Mouse (Mus musculus): ENCODE measurements at regions not wholly inside any gene's neighbourhood (a gene's known extent, or its start where the extent isn't known, plus 50 kb on each side); places are given as distances from the start of the nearest gene placed in this dataset.

DNA sequence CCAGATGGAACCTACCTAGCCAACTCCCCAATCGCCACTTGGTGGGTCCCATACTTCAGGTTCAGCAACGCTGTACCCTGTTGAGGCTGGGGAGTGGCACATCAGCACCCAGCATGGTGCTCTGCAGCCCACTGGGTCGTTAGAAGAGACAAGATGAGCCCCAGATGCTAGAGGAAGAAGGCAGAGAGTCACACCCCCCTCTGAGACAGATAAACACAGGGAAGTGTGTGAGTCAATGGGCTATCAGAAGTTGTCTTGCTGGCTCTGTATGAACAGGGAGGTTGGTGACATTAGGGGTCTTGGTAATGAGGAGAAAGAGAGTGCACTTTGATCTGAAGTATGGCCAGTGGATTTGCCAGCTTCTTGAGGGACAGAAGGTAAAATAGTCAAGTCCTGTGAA, 101.7 kb upstream of the Mki67 start:
- in situ Hi-C loops (cut with MboI) = no loop called here

GRCm38 (mm10) chr7:135818298-135818697, 102.1 kb upstream of the Mki67 start:
- in situ Hi-C loops (cut with MboI) = no loop called here

DNA sequence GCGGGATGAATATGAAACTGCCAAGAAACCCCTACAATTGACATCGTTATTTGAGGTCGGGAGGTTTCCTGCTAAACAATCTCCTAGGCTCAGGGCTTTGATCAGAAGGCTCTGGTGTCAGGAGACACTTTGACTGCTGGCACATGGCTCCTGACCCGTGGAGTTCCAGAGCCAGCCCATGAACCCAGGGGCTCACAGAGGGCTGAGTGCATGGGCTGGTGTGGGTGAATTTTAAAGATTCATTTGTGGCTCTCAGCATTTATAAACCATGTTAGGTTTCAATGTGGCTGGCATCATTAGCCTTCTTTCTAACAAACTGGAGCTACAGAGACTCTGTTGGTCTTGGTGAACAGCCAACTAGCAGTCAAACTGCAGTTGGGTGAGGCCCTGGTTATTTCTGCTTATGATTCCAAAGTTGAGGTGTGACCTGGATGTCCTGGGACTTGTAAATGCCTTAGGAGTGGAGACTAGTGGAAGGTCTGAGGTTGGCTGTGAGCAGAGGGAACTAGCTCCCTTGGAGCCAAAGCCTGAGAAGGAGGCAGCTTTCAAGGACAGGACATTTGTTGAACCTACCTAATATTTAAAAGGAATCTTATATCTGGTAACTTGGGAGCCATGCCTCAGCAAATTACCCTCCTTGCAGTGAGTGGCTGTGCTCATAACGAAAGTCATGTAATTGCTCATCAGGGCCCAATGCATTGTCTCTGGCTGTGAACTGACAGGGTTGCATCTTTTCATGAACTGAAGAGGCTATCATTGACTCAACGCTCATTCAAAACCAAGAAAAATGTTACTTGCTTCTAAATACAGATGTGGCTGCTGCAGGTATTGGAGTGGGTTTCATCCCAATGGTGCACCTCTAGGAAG, 108.0 kb upstream of the Mki67 start:
- in situ Hi-C loops (cut with MboI) = no loop called here

DNA sequence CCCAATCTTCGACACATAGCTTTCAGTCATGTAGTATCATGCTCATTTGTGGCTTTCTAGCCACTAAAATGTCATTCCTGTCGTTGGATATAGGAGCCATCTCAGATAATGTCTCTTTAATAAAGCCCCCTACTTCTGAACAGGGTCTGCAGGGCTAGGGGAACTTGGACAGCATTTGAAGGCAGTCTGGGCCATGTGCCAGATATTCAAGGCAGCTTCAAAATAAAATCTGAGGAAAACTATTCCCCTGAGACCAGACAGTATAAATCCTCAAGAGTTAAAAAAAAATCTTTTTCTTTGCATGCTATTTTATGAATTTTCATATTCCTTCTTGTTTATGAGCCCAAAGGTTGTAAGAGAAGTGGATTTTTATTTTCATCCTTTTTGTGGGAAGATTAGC, 113.1 kb upstream of the Mki67 start:
- in situ Hi-C loops (cut with MboI) = no loop called here

- in situ Hi-C loops (cut with MboI) = no loop called here
These were observed 117.3 kb upstream of the Mki67 start for GRCm38 (mm10) chr7:135833425-135833824.

DNA sequence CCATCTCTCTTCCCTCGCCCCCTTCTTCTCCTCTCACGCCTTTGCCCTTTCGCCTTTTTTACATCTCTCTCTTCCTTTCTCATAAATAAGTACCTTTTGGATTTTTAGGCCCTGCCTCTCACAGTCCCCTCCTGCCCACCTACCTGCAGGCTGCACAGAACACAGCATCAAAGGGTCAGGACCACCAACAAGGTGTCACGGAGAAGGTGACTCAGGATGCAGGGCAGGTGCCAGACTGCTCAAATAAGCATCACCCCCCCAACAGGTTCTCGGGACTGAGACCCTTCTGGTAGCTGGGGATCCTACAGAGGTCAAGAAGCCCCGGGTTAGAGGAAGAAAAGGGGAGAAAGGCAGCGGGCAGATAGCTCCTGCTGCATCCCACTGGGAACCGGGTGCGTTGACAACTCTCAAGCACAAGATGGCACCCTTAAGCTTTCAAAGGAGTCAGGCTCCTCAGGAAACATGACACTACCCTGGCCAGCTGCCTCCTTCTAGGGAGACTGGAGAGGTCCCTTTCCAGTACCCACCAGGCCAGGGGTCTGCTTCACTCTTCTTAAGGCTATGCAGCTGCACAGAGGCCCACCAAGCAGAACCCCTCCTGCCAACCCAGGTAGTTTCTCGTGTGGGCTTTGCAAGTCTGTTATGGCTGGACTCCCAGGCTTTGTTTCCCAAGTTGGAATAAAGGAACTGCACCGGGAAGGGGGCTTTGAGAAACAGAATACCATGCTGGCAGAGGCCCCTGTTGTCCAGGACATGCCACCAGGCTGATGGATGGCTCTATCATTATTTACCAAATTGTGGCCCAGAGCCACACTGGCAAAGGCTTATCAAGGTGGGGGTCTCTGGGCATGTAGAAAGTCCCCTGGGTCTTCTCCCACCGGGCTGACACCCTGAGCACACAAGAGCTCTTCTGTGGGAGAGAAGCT, 120.9 kb upstream of the Mki67 start:
- in situ Hi-C loops (cut with MboI) = no loop called here

DNA sequence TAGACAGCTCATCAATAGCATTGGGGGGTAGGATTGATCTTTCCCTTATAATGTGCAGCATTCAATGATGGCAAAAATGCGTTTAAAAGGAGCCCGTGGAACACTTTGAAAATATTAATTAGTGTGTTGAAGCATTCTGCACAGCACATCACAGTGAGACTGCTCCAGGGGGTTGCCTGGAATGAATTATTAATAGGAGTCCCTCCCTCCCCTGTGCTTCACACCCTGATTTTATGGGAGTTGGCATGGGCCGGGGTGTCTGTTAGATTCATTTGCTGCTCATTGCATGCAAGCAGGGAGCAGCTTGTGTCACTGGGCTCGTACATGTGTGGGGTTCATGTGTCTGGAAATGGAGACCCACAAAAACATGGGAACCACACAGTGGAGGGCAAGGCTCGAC, 127.9 kb upstream of the Mki67 start:
- in situ Hi-C loops (cut with MboI) = no loop called here

- in situ Hi-C loops (cut with MboI) = no loop called here
These were observed 131.1 kb upstream of the Mki67 start for GRCm38 (mm10) chr7:135847304-135847703.

- in situ Hi-C loops (cut with MboI) = no loop called here
These were observed 132.0 kb upstream of the Mki67 start for GRCm38 (mm10) chr7:135848170-135848569.

DNA sequence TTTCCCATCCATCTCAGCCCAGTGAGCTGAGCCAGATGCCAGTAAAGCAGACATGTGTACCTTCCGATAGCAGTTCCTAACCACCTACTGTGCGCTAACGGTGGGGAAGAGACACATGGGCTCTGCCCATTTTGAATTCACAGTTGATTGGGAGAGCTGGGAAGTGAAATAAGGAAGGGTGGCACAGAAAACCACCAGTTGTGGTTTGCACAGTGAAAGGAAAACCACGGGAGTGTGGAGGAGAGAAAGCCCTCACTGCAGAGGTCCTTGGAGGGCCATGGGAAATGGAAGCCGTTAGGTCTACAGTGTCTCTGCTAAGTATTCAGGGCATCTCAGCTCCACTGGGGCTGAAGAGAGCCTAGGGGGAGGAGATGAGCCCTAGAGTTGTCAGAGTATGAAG, 132.7 kb upstream of the Mki67 start:
- in situ Hi-C loops (cut with MboI) = no loop called here

DNA sequence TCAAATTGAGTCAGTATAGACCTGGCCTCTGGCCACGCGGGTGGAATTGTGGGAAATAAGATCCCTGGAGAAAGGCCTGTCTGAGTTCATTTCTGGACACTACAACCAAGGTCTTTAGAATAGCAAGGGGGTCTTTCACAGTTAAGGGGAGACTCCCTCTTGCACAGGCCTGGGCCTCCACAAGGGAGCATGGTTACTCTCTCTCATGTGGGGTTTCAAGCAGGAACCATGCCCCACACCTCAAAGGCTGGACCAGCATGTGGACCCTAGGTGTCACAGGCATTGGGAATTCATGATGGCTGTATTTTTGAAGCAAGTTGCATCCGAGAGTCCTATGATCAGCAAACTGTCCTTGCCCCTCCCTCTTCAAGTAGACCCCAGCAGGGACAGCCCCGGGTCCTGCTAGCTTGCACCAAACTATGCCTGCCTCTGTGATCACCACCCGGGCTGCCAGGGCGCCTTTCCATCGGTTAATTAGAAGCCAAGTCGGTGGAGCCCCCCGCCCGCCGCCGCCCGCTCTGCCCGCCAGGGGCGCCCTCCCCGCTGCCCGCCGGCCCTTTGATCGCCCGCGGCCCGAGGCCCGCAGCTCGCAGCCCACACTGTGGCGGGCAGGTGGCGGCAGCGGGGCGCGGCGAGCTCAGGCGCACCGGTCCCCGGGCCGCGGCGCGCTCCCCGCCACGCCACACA, 137.1 kb upstream of the Mki67 start:
- in situ Hi-C loops (cut with MboI) = no loop called here

- in situ Hi-C loops (cut with MboI) = no loop called here
These were observed 137.7 kb upstream of the Mki67 start for GRCm38 (mm10) chr7:135853814-135854324.

- in situ Hi-C loops (cut with MboI) = no loop called here
These were observed 144.1 kb upstream of the Mki67 start for GRCm38 (mm10) chr7:135860288-135860687.

GRCm38 (mm10) chr7:135860741-135861408, 144.7 kb upstream of the Mki67 start:
- in situ Hi-C loops (cut with MboI) = no loop called here

DNA sequence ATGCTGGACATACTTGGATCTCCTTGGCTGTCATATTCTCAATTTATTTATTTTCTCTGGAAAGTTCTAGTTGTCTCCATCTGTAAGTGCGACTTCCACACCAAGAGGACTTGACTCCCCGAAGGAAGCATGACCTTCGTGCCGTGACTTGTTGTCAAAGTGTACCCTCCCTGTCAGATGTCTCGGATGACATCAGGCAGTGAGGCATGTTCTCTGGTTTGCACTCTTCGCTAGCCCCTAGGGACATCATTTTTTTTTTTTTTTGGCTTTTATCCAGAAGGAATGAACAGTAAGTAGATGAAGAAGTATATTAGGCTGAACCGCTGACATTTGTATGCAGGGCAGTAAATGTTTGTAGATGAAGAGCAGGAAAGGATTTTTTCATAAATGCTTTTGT, 145.2 kb upstream of the Mki67 start:
- in situ Hi-C loops (cut with MboI) = no loop called here

DNA sequence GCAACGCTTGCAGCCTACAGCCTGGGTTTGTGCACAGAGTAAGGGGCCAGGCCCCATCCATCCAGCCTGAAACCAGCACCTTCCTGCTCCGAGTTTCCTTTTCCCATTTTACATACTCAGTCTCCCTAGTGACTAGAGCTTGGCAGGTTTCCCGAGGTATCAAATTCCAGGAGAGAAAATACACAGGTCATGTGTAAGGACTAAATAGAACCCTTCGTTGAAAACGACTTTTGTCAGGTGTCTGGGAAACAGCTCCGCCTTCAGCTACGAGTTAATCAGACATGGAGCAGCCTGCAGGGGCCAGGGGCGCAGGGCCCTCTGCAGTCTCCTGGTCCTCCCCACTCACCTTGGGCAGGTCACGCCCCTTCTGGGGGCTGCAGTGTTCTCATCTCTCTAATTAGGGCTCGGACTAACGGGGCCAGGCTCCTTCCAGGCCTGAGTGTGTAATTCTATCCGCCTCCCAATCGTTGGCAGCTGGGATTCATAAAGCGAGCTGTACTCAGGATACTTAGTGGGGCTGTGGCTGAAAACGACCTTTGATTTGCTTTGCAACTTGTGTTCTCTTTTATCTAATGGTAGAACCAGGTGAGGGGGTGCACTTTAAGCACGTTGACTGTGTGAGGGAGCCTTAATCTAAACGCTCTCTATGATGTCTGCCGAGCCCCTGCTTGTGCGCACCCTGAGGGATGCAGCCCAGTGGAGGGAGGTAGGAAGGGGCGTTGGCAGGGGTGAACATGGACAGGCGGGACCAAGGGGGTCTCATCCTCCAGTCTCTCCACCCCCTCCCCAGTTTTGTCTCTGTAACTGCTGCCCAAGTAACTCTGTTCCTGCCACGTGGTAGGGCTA, 147.6 kb upstream of the Mki67 start:
- in situ Hi-C loops (cut with MboI) = no loop called here

- in situ Hi-C loops (cut with MboI) = no loop called here
These were observed 154.8 kb upstream of the Mki67 start for GRCm38 (mm10) chr7:135870981-135871380.

DNA sequence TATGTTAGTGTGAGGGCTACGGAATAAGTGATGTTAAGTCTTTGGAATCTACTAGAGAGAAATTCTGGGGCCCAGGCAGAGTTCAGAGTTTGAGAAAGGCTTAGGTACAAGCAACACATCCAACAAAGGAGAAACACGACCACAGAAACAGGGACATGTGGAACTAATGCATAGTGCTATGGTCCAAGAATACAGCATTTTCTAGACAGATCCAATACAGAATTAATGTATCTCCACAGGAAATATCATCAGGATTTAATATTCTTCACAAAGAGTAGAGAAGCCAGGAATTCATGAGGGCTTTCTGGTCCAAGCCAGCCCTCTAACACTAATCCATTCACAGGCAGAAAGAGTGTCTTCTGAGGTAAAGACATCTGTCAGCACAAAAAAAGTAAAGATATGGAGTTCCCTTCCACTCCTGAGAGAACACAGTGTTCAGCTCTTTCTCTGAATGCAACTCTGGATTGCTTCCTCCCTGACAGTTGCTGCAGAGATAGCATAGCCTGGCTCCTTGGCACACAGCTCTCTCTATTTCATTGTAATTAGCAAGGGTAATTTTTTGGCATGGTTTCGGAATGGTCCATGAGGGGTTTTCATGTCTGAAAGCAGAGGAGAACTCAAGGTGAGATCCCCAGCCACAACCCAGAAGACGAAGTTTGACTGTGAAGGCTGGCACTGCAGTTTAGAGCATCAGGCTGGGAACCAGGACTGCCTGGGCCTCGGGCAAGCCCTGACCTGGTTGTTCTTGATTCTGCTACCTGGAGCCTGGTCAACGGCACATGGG, 161.1 kb upstream of the Mki67 start:
- in situ Hi-C loops (cut with MboI) = no loop called here

DNA sequence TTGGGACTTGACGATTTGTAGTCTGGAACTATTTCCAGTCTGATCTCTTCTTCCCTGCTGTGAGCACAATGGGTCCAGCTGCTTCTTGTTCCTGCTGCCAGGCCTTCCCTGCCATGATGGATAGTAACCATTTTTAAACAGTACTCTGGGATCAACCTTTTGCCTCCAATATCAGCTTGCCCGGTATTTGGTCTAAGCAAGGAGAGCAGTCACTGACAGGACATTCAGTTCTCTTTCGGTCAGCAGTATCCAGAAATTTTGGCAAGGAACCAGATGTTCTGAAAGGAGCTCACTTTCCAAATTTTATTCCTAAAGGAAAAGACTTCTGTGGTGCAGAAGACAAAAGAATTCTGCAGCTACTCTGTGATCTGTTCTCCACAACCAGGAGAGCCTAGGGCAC, 162.6 kb upstream of the Mki67 start:
- in situ Hi-C loops (cut with MboI) = no loop called here

DNA sequence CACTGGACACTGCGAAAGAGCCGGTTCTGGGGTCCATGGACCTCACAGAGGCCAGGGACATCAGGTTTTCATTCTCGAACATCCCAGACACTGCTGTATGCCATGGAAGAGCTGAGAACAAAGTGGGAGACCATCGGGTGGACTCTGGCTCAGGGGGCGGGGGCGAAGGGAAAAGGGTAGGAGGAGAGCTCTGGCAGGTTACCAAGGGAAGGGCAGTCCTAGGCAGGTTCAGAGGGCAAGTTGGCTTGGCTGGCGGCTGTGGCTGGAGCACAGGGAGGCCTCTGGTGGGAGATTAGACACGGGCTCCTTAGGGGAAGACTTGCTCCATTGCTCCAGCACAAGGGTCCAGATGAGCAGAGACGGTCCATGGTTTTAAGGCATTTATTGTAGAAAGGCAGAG, 164.3 kb upstream of the Mki67 start:
- in situ Hi-C loops (cut with MboI) = no loop called here
